Comparison of ENCODE assay signal across 13 mouse cellular contexts in the genomic region with DNA sequence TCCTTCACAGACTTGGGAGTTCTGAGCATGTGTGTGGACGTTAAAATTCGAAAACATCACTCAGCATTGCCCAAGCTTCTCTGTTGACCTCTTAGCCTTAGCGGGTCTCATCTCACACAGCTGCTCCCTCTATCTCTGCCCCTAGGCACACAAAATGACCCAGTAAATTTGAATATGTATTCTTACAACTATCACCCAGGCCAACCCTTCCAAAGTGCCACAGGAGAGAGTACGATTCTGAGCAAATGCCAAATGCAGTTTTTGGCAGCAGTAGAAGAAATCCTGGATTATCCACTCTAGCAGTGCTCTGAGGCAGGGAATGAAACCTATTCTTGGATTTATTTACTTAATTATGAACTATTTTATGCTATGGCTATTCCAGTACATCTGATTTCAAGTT.
DNase-seq lines count a peak whose midpoint lies in the region; TF ChIP-seq lines count a peak whose summit lies in the region.
"Had no signal": no experiment of that assay in that cellular context is flagged by ENCODE, and none has a peak within 500 bp of the region (broad histone marks: within the 10 kb centered on the region; RNA-seq: fewer than 3 reads in every experiment).

No protein-coding gene starts in this region.

- no peak for TF ChIP-seq CTCF in brain, embryonic 14.5 days (IDR thresholded peaks at IDR 0.05; ENCODE audit: borderline replicate concordance, extremely low read depth, insufficient read depth, insufficient read length)

- DNase-seq in cerebellum, postnatal 14 days: peak; percentile 37 to 49
- no peak for DNase-seq in cerebellum, adult 11-12 months
- peak; percentile 5 for DNase-seq in left cerebral cortex, postnatal 4 days
- no peak for DNase-seq in left cerebral cortex, adult 18-20 months (ENCODE audit: low spot score in 2 of 2)
- peak; percentile 11 for DNase-seq in adipocyte (ENCODE audit: low spot score)
- DNase-seq in brain, embryonic 14.5 days (ENCODE audit: low read depth): peak; percentile 29
- no peak for DNase-seq in adrenal gland, adult 8-10 months
- DNase-seq: adrenal gland, postnatal 10 days; adrenal gland, postnatal 25 days; cerebellum, adult 18-20 months; cerebellum, adult 8-10 months; cerebellum, adult 9-11 months; forebrain, postnatal 0 days had no signal

- no peak for TF ChIP-seq POLR2A in brain, embryonic 14.5 days (IDR thresholded peaks at IDR 0.05; ENCODE audit: borderline replicate concordance, extremely low read depth, insufficient read depth, insufficient read length, poor library complexity, severe bottlenecking)

- intact Hi-C loops in left cerebral cortex, postnatal 4 days (cut with DNase I): no loop called here

Comparison
In these comparisons a context has a peak if more than half of its experiments do, and no peak if none do; other contexts are left out.
1. DNase-seq: peak in cerebellum, postnatal 14 days (2 of 2), left cerebral cortex, postnatal 4 days (single experiment), adipocyte (single experiment) and brain, embryonic 14.5 days (single experiment); none in cerebellum, adult 11-12 months (single experiment), left cerebral cortex, adult 18-20 months (0 of 2) and adrenal gland, adult 8-10 months (single experiment).